Mouse (Mus musculus) cortical plate, adult 2 months (tissue): ENCODE results near the gene Ulk3.

Experiments used
- CTCF ChIP-seq: fragments of 200-500 bp; IDR thresholded peaks from 2 replicates; pipeline ENCODE4 v1.5.1; 2011; ENCODE audit warnings: mild to moderate bottlenecking, control low read depth, low read length; ENCODE audit not compliant: insufficient read depth; ENCODE audit errors: extremely low read depth
- POLR2A ChIP-seq: fragments of 200-500 bp; IDR thresholded peaks from 2 replicates; pipeline ENCODE4 v1.6.1; 2011; ENCODE audit warnings: mild to moderate bottlenecking, low read length, control low read depth; ENCODE audit not compliant: insufficient read depth; ENCODE audit errors: extremely low read depth

GRCm38 (mm10) chr9:57641022-57641421, 51.8 kb downstream of the Ulk3 start:
- TF ChIP-seq POLR2A (no peak), CTCF (no peak)
